Mouse (Mus musculus) ovary, postnatal 10 days (tissue): ENCODE data around the gene 3110082J24Rik.
A peak's percentile ranks its signal among the peaks of the same experiment; 100 is the strongest.

ENCODE experiments used
- DNase-seq: peaks from one replicate; pipeline ENCODE4 v3.0.0; 2022; ENCODE audit warnings: low spot score

Gene 3110082J24Rik

GRCm38 (mm10) chr5:30105668-30106300 lies at the start of gene 3110082J24Rik:
TSS of gene 3110082J24Rik (minus strand) at chr5:30106086.
- no peak for DNase-seq

- DNase-seq: no peak
Observed at GRCm38 (mm10) chr5:30155395-30155792, 49.5 kb upstream of the 3110082J24Rik start.

GRCm38 (mm10) chr5:30154474-30155394 lies 48.8 kb upstream of the 3110082J24Rik start, which contains the start of the genes Hadha and Hadhb:
TSS of gene Hadha (minus strand) at chr5:30155162.
TSS of gene Hadhb (plus strand) at chr5:30155248.
- peak; percentile 98 for DNase-seq

GRCm38 (mm10) chr5:30154013-30154412 lies 48.1 kb upstream of the 3110082J24Rik start:
- no peak for DNase-seq

DNA sequence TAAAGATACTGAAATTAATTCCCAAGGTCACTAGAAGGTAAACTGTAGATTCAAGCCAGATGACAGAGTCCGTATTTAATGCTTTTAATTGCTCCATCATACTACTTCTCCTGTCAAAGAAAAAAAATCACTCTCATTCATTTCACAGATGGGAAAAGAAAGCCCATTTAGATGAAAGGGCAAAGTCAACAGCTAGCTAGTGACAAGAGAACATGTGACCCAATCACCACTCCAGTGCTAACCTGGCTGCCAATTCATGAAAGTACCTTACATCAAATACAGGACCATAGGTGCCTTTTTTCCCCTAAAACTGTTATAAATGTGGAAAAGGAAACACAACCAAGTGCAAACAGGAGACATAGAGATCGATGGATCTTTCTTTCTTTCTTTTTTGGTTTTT lies 47.3 kb upstream of the 3110082J24Rik start:
- DNase-seq: no peak

DNA sequence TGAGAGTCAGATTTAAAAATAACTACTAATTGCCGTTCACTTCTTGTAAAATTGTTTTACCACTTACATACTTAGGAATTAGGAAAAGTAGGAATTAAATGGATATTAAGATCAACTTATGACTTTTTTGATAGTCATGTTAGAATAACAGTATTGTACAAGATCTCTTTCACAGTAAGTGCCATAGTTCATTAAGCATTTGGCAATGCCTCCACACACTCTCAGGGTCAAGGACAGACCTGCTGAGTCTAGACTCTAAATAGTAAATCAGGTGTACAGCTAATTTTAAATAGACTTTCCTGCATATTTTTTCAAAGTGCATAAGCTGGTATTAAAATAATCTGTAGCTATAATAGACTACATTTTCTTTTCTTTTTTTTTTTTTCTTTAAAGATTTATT lies 46.5 kb upstream of the 3110082J24Rik start:
- no peak for DNase-seq

GRCm38 (mm10) chr5:30152007-30152406 lies 46.1 kb upstream of the 3110082J24Rik start:
- DNase-seq: no peak

GRCm38 (mm10) chr5:30148133-30148920 lies 42.4 kb upstream of the 3110082J24Rik start:
- DNase-seq: no peak

DNA sequence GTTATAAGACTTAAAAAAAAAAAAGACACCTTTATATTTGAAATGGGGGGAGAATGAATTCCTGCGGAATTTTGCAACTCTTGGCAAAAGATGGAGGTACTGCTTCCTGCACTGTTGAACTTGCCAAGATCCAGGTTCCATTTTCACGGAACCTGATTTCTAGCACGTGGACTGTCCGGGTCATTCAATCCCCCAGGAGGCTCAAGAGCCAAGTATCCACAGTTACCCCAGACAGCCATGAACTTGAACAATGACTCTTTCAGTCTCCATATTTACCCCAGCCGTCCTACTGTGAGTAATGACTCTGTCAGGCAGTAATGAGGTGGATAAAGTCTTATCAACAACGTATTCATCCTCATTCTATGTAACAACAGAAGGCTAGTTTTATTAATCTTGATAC lies 40.6 kb upstream of the 3110082J24Rik start:
- no peak for DNase-seq

- DNase-seq: no peak
Observed at GRCm38 (mm10) chr5:30138193-30138592, 32.3 kb upstream of the 3110082J24Rik start.

GRCm38 (mm10) chr5:30137271-30137670 lies 31.4 kb upstream of the 3110082J24Rik start:
- DNase-seq: no peak

- DNase-seq: no peak
Observed at GRCm38 (mm10) chr5:30135711-30136231, 29.9 kb upstream of the 3110082J24Rik start.

DNA sequence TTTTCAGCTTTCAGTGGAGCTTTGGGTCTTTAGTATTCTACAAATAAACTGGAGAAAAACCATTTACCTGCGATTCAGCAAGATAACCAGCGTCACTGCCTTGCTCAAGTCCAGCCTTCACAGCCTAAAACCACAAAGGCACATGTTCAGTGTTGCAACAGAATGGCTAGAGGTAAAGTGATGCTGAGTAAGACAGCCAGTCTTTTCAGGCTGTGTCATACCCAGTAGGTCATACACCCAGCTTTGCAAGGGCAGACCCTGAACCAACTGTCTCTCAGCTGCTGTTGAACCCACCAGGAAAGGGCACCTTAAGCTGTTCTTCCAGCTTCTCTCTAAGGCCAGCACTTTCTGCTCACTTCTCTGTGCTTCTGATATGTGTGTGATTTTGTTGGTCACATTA lies 26.3 kb upstream of the 3110082J24Rik start:
- DNase-seq: no peak

DNA sequence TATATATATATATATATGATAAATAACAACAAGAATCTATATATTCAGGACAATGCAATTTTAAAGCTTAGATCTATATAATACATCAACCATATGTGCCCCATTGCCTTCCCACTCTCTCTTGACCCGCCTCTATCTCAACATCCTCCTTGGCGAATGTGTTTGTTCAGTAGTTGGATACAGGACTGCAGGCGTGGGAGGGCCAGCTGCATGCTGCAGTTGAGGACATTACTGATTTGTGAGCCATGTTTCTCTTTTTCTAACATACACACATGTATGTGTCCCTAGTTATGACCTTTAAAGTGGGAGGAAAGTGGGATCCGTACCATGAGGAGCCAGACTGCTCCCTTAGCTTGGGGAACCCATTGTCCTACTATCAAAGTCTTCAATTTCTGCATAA lies 25.4 kb upstream of the 3110082J24Rik start:
- DNase-seq: no peak

GRCm38 (mm10) chr5:30128680-30129079 lies 22.8 kb upstream of the 3110082J24Rik start:
- no peak for DNase-seq

DNA sequence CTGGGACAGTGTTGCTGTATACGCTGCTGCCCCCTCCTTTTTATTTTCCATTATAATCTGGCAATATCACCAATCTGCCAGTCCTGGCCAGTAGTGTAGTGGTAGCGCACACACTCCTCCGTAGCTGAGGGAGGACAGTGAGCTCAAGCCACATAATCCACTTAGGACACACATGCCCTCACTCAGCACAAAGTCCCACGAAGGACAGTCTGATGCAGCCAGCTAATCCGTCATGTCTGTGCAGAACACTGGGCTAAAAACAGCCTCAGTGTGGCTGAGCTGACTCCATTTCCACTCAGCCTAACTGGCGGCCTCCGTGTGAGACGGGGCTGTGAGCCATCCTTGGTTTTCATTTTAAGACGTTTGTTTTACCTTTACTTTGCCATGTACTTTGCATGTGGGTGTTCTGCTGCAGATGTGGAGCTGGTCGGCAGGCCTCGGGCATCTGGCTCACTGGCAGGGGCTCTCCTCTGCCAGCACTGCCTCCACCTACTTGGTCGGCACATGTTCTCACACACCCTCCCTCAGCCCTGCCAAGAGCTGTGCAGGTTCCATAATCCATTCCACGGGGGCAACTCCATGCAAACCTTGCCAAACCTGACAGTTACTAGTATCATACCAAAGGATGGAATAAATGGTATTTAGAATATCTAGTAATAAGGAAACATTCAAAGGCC lies 22.2 kb upstream of the 3110082J24Rik start:
- DNase-seq: no peak

DNA sequence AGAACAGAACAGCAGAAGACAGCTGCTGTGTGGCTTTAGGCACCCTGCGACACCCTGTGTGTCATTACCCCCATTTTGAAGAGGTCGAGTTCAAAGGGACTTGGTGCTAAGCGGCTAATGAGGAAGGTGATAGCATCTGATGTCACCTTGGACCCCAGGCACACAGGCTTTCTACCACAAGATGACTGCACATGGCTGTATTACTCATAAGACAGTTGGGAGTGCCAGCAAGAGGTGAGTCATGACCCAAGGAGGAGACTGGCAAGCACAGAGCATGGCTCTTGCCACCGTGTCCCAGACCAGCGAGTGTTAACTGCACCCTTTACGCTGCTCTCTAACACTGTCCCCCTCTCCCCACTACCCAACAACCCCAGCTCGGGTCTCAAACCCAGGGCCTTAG lies 20.9 kb upstream of the 3110082J24Rik start:
- no peak for DNase-seq

DNA sequence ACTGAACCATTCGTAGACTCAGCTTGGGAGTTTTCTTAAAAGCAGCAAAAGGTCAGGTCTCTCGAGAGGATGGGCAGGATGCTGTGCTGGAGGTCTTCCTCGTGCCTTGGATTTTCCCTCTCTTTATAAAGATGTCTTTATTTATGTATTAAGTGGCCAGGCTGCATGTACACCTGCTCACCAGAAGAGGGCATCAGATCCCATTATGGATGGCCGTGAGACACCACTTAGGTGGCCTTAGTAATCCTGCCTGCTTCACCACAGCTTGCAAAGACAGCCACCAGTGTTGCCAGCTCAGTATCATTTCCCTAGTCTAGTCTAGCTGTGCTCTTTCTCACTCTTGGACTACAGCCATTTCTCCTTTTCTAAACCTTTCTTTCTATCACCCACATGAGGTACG lies 19.7 kb upstream of the 3110082J24Rik start:
- DNase-seq: no peak

DNA sequence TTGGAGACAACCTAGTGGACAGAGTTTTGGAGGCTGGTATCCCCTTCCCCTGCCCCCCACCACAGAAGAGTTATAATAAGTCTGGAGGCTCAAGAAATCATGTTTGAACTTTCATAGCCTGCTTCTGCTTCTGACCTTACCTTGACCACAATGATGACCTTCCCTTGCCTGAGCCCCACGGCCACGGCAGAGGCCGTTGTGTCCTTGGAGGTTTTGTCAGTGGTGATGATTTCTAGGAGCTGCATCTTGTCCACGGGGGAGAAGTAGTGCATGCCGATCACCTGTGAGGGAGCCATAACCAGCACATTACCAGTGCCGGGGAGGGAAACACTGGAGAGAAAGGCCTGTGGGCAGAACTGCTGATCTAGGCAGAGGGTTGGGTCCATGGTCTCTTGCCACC lies 16.6 kb upstream of the 3110082J24Rik start:
- DNase-seq: no peak

DNA sequence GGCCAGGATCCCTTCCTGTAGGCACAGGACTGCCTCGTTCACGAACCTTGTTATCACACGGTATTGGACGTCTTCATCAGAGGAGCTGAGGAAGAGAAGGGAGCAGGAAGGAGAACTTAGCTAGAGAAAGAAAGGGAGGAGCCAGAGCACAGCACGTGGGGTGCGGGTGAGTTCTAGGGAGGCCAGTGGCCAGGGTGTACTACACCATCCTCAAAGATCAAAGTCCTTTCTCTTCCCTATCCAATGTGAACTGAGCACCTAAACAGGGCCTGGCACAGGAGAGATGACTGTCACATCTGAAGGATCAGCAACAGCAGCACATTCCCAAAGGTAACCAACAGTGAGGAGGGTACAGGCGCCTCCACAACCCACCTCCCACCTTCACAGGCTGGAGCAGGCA lies 14.2 kb upstream of the 3110082J24Rik start:
- no peak for DNase-seq

DNA sequence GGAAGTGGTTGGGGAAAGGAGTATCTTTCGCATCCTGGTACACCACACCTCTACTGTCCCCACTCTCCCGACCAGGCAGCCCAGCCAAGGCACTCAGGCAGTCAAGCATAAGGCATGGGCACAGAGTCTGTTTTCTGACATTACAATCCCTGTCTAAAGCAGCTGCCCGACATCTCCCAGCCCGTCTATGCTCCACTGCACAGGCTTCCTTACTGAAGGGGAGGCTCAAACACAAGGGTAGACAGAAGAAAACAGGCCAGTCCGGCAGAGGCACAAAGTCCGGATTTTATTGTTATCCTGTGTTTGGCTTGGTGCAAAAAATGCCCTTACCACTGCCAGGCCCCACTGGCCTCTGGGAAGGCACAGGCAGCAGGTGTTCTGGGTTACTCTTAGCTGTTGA lies 13.3 kb upstream of the 3110082J24Rik start:
- no peak for DNase-seq

GRCm38 (mm10) chr5:30118018-30118417 lies 12.1 kb upstream of the 3110082J24Rik start:
- no peak for DNase-seq
